Mouse (Mus musculus) embryonic fibroblast, embryonic 13.5 days (primary cell): ENCODE data around the gene Hacd2.

Experiments
- CTCF ChIP-seq: IDR thresholded peaks from 2 replicates; pipeline ENCODE4 v1.5.1; 2011; ENCODE audit warnings: mild to moderate bottlenecking, control low read depth, low read length, moderate library complexity, borderline replicate concordance; ENCODE audit not compliant: insufficient read depth
- POLR2A ChIP-seq: IDR thresholded peaks from 2 replicates; pipeline ENCODE4 v1.6.1; 2011; ENCODE audit warnings: low read depth, mild to moderate bottlenecking, control low read depth, low read length, moderate library complexity

DNA sequence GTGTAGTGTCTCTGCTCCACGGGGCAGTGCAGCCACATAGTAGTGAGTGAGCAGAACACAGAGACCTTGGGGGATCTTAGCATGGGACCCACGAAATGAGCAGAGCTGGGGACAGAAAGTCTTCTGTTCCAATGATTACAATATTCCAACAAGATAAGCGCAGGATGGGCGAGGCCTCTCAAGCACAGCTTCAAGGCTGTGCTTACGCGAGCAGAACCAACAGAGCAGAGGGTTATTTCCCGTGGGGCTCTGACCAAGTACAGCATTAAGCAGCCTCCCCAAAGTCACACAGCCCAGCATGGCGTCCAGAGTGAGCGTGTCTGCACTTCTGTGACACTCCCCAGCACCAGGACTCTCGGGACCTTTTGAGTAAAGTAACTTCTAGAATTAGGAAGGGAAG lies 24.7 kb upstream of the Hacd2 start:
- TF ChIP-seq CTCF (no peak), POLR2A (no peak)
